Mouse (Mus musculus): ENCODE results near the gene Usp29. TPM values are rescaled to one million over a fixed set of nuclear protein-coding genes. Genes with fewer than 3 reads are reported as not detected.
"Not testable (repeated sequence)": the region's sequence is repeated elsewhere in the genome, so short reads cannot be mapped to it uniquely, and the experiment has no call there.

The Usp29 gene
- polyA plus RNA-seq, 1 experiment from 2014 or later = 14.9 TPM

- 72% methylated on average over 10 of the region's 10 CpGs for WGBS
- Histone ChIP-seq H3K27ac (no peak overlapping the region), H3K4me3 (no peak overlapping the region), H3K9me3 (no peaks in the 10 kb centered on the region), H3K4me1 (peaks cover 29% of the 10 kb centered on the region), H3K9ac (no peak overlapping the region), H3K4me2 (replicated peaks) (no peak overlapping the region), H3K27me3 (no peaks in the 10 kb centered on the region), H3K36me3 (no peaks in the 10 kb centered on the region)
- ATAC-seq (ENCODE audit: low FRiP score, low read depth) = no peak
These were observed 125.4 kb downstream of the Usp29 start for GRCm38 (mm10) chr7:6855613-6856405.

GRCm38 (mm10) chr7:6858694-6859270, 128.4 kb downstream of the Usp29 start:
- WGBS = 12% methylated on average over 5 of the region's 5 CpGs
- ATAC-seq (ENCODE audit: low FRiP score, low read depth) = peak; percentile 38; the same call in 1 of the 2 replicates
- Histone ChIP-seq H3K27me3 (no peaks in the 10 kb centered on the region), H3K36me3 (no peaks in the 10 kb centered on the region), H3K4me3 (no peak overlapping the region), H3K4me1 (peaks cover 23% of the 10 kb centered on the region), H3K9ac (no peak overlapping the region), H3K4me2 (replicated peaks) (no peak overlapping the region), H3K27ac (peak overlapping the region; percentile 67), H3K9me3 (no peaks in the 10 kb centered on the region)

DNA sequence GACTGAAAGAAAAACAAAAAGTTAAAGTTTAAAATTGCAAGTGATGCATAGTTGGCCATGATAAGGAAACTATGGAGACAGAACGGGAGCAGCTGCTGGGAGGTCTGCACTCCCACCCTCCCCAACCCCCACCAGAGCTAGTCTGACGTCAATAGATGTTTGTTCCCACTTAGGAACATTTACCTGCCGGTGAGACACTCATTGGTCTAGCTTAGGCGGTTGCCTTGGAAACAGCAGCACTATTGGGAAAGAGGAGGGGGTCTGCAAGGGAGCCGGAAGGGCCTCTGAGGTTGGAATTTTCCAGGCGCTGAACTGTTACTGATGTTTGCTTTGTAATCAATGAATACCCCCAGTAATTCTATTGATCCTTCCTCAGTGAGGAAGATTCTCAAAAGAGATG, 130.3 kb downstream of the Usp29 start:
- no peaks in the 10 kb centered on the region for H3K27me3 ChIP-seq
- H3K27ac ChIP-seq = no peak overlapping the region
- H3K9me3 ChIP-seq = no peaks in the 10 kb centered on the region
- ATAC-seq (ENCODE audit: low FRiP score, low read depth) = peak; percentile 59
- H3K4me3 ChIP-seq = no peak overlapping the region
- no peaks in the 10 kb centered on the region for H3K36me3 ChIP-seq
- WGBS = 9% methylated on average over 6 of the region's 6 CpGs
- no peak overlapping the region for H3K4me2 ChIP-seq (replicated peaks)
- H3K4me1 ChIP-seq = peaks cover 23% of the 10 kb centered on the region
- H3K9ac ChIP-seq = no peak overlapping the region

DNA sequence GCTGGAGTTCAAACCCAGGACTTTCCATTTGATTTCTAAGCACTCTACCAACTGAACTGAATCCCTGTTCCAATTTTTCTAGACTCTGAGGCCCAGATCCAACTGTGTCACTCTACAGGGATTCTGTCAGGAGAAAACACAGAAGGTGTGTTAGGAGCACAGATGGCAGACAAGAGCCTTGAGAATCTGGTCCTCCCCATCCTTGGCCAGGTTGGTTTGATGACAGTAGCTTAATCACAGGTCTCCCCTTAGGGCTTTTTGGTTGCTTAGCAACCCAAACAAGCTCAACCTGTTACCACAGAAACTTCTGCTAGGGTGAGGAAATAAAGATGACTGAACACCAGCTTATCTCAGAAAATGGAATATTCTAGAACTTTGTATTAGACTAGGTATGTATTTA, 136.0 kb downstream of the Usp29 start:
- no peak for ATAC-seq (ENCODE audit: low FRiP score, low read depth)

DNA sequence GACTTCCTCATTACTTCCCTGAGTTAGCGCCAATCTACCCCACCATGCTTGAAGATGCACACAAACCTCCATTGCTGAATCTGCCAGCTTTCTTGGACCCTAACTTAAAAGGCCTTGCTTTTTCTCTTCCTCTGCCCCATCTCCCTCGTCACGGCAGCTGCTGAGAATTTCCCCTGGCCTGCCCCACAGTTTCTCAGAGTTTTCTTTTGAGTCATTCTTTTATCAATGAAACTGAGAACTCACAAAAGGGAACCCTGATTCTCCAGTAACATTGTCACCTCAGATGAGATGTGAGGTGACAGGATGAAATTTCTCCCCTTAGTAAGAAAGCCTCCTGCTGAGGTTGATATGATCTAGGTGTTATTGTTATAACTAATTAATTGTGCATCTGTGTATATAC, 138.5 kb downstream of the Usp29 start:
- Histone ChIP-seq H3K36me3 (no peaks in the 10 kb centered on the region), H3K4me1 (no peaks in the 10 kb centered on the region), H3K9me3 (no peaks in the 10 kb centered on the region), H3K4me3 (no peak overlapping the region), H3K4me2 (replicated peaks) (no peak overlapping the region), H3K27me3 (no peaks in the 10 kb centered on the region), H3K27ac (no peak overlapping the region), H3K9ac (no peak overlapping the region)
- no peak for ATAC-seq (ENCODE audit: low FRiP score, low read depth)
- 75% methylated on average over 3 of the region's 3 CpGs for WGBS

More for the DNA sequence above, 136.0 kb downstream of the Usp29 start:
- Histone ChIP-seq H3K4me1 (no peaks in the 10 kb centered on the region; the same call in 1 of the 2 replicates), H3K27me3 (no peaks in the 10 kb centered on the region), H3K9me3 (no peaks in the 10 kb centered on the region), H3K36me3 (no peaks in the 10 kb centered on the region), H3K4me2 (replicated peaks) (no peak overlapping the region), H3K4me3 (no peak overlapping the region), H3K9ac (no peak overlapping the region), H3K27ac (no peak overlapping the region)

- Histone ChIP-seq H3K4me3 (no peak overlapping the region), H3K4me1 (no peaks in the 10 kb centered on the region), H3K4me2 (replicated peaks) (no peak overlapping the region), H3K27ac (no peak overlapping the region), H3K27me3 (no peaks in the 10 kb centered on the region), H3K9ac (no peak overlapping the region), H3K9me3 (no peaks in the 10 kb centered on the region), H3K36me3 (no peaks in the 10 kb centered on the region)
- WGBS = 68% methylated on average over 1 of the region's 1 CpGs
- ATAC-seq (ENCODE audit: low FRiP score, low read depth) = no peak
These were observed 139.2 kb downstream of the Usp29 start for GRCm38 (mm10) chr7:6869556-6869955.

DNA sequence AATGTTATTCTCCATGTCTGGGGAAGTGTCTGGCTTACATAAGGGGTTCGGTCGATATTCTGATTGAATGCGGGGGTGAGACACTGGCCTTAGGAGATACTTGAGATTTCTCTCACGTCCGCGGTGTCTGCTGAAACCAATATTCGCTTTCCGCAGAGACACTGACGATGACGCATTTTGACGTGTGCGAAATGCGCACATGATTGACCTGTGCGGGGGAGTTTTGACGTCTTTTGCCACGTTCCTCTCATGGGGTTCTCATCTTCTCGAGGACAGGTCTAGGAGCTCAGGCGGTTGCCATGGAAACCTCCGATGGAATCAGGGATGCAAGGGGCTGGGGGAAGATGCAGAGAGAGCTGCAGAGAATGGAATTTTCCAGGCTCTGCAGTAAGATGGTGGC, 144.1 kb downstream of the Usp29 start:
- no peaks in the 10 kb centered on the region for H3K36me3 ChIP-seq
- no peak overlapping the region for H3K27ac ChIP-seq
- 81% methylated on average over 19 of the region's 19 CpGs for WGBS
- H3K9ac ChIP-seq = no peak overlapping the region
- H3K4me2 ChIP-seq (replicated peaks) = no peak overlapping the region
- H3K4me1 ChIP-seq = no peaks in the 10 kb centered on the region
- H3K9me3 ChIP-seq = no peaks in the 10 kb centered on the region
- ATAC-seq (ENCODE audit: low FRiP score, low read depth) = no peak
- H3K27me3 ChIP-seq = no peaks in the 10 kb centered on the region
- no peak overlapping the region for H3K4me3 ChIP-seq

- WGBS = 77% methylated on average over 1 of the region's 1 CpGs
- ATAC-seq (ENCODE audit: low FRiP score, low read depth) = no peak
- Histone ChIP-seq H3K4me2 (replicated peaks) (no peak overlapping the region), H3K9ac (no peak overlapping the region), H3K27me3 (no peaks in the 10 kb centered on the region), H3K36me3 (no peaks in the 10 kb centered on the region), H3K27ac (no peak overlapping the region), H3K4me3 (no peak overlapping the region), H3K9me3 (no peaks in the 10 kb centered on the region), H3K4me1 (no peaks in the 10 kb centered on the region)
These were observed 147.8 kb downstream of the Usp29 start for GRCm38 (mm10) chr7:6878202-6878601.

GRCm38 (mm10) chr7:6878849-6879248, 148.5 kb downstream of the Usp29 start:
- H3K27me3 ChIP-seq; H3K9ac ChIP-seq; ATAC-seq (ENCODE audit: low FRiP score, low read depth); H3K9me3 ChIP-seq; H3K4me3 ChIP-seq; H3K27ac ChIP-seq; H3K36me3 ChIP-seq; H3K4me1 ChIP-seq; H3K4me2 ChIP-seq (replicated peaks): not testable (repeated sequence)
- 91% methylated on average over 3 of the region's 3 CpGs for WGBS

DNA sequence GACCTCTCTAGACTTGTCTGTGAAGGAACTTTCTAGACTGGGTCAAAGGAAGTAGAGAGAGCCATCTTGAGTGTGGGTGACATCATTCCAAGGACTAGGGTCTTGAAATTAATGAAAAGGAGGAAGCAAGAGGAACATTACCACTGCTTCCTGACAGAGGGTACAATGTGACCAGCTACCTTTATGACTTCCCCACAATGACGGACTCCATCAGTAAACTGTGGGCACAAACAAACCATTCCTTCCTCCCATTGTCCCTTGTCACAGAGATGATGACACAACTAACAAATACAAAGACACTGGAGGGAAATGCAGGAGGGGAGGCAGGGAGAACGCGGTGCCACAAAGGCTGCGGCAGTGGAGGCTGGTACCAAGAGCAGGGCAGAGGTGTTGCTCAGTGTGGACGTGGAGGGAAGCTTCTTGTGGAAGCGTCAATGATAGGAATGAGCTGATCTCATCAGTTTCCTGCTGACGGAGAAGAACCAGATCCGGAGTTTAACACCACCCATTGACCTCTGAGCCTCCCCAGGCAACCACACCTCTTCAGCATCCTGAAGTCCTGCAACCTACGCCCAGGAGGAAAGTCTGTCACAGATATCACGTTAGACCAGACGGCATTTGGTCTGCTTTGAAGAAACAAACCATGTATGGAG, 149.3 kb downstream of the Usp29 start:
- Histone ChIP-seq H3K4me3 (no peak overlapping the region), H3K9me3 (no peaks in the 10 kb centered on the region), H3K4me1 (no peaks in the 10 kb centered on the region), H3K27me3 (no peaks in the 10 kb centered on the region), H3K4me2 (replicated peaks) (no peak overlapping the region), H3K36me3 (no peaks in the 10 kb centered on the region), H3K27ac (no peak overlapping the region), H3K9ac (no peak overlapping the region)
- 78% methylated on average over 11 of the region's 11 CpGs for WGBS
- no peak for ATAC-seq (ENCODE audit: low FRiP score, low read depth)

DNA sequence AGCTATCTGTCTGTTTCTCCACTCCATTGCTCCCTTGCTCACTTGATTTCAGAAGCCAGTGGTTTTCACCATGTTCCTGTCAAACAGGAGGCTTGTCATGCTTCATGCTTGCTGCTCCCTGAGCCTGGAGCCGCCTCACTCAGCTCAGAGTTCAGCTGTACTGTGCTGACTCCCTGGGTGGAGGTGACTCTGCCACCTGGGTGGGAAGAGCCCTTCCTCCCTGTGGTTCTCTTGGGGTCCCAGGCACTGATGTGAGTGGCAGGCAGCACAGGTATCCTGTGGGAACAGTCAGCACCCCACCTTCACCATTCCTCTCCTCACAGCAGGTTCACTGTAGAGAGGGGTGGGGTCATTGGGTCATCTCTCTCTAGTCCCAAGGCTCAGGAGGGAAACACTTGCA, 150.5 kb downstream of the Usp29 start:
- H3K27ac ChIP-seq; H3K36me3 ChIP-seq; H3K27me3 ChIP-seq; H3K9ac ChIP-seq; H3K4me1 ChIP-seq; H3K4me3 ChIP-seq; ATAC-seq (ENCODE audit: low FRiP score, low read depth); H3K9me3 ChIP-seq; H3K4me2 ChIP-seq (replicated peaks): not testable (repeated sequence)
- 73% methylated on average over 1 of the region's 1 CpGs for WGBS

DNA sequence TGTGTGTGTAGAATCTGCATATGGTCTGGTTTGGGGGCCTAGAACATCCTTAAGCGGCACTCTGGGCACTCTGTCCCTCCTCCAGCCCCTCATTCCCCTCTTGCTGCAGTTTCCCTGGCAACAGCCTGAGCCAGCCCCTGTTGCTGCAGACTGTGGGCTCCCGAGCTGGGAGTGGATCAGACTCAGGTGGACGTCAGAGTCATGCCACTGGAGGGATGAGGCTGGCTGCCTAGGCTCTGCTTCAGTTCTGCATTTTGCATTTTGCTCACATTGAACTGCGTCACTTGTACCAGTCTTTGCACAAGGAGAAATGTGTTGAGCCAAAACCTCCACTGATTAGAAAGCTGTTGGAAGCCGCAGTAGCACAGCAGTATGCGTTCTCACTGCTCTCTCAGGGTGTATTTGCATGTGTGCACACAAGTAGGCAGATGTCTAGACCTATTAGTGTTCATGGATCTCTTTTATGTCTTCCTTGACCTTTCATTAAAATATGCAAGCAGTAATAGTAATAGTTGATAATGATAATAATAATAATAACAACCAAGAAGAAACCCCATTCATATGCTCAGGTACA, 151.2 kb downstream of the Usp29 start:
- 50% methylated on average over 6 of the region's 6 CpGs for WGBS
- H3K9ac ChIP-seq = no peak overlapping the region
- no peaks in the 10 kb centered on the region for H3K27me3 ChIP-seq
- H3K27ac ChIP-seq = no peak overlapping the region
- H3K9me3 ChIP-seq = no peaks in the 10 kb centered on the region
- H3K4me2 ChIP-seq (replicated peaks) = no peak overlapping the region
- H3K4me1 ChIP-seq = no peaks in the 10 kb centered on the region; the same call in 1 of the 2 replicates
- no peak for ATAC-seq (ENCODE audit: low FRiP score, low read depth)
- no peaks in the 10 kb centered on the region for H3K36me3 ChIP-seq
- H3K4me3 ChIP-seq = no peak overlapping the region

Data from limb, embryonic 13.5 days (tissue).